Mouse (Mus musculus) testis, adult 2 months (tissue): ENCODE measurements at regions not wholly inside any gene's neighbourhood (a gene's known extent, or its start where the extent isn't known, plus 50 kb on each side); places are given as distances from the start of the nearest gene placed in this dataset.

ENCODE experiments used
- H3K27ac ChIP-seq: fragments of 200-500 bp; 2 replicates; pipeline ENCODE4 v1.5.1; 2012; ENCODE audit warnings: low read depth, low read length; ENCODE audit not compliant: control insufficient read depth, insufficient read depth
- H3K27me3 ChIP-seq: fragments of 200-500 bp; 2 replicates; pipeline ENCODE4 v1.6.1; 2012; ENCODE audit warnings: mild to moderate bottlenecking, low read length, moderate library complexity; ENCODE audit not compliant: control insufficient read depth, insufficient read depth
- H3K36me3 ChIP-seq: fragments of 200-500 bp; 2 replicates; pipeline ENCODE4 v1.6.1; 2012; ENCODE audit warnings: mild to moderate bottlenecking, low read length; ENCODE audit not compliant: control insufficient read depth, insufficient read depth
- H3K4me1 ChIP-seq: fragments of 200-500 bp; 2 replicates; pipeline ENCODE4 v1.6.1; 2012; ENCODE audit warnings: low read length; ENCODE audit not compliant: control insufficient read depth, insufficient read depth
- H3K4me3 ChIP-seq: fragments of 200-500 bp; 2 replicates; pipeline ENCODE4 v1.5.1; 2012; ENCODE audit warnings: low read depth, mild to moderate bottlenecking, low read length, moderate library complexity, mixed read lengths; ENCODE audit not compliant: control insufficient read depth
- CTCF ChIP-seq: fragments of 200-500 bp; IDR thresholded peaks from 2 replicates; pipeline ENCODE4 v1.5.1; 2012; ENCODE audit warnings: low read depth, mild to moderate bottlenecking, inconsistent platforms, low read length, moderate library complexity; ENCODE audit not compliant: control insufficient read depth, insufficient read depth, insufficient replicate concordance
- POLR2A ChIP-seq: fragments of 200-500 bp; IDR thresholded peaks from 2 replicates; pipeline ENCODE4 v1.6.1; 2012; ENCODE audit warnings: low read depth, mild to moderate bottlenecking, inconsistent platforms, low read length, moderate library complexity; ENCODE audit not compliant: control insufficient read depth

DNA sequence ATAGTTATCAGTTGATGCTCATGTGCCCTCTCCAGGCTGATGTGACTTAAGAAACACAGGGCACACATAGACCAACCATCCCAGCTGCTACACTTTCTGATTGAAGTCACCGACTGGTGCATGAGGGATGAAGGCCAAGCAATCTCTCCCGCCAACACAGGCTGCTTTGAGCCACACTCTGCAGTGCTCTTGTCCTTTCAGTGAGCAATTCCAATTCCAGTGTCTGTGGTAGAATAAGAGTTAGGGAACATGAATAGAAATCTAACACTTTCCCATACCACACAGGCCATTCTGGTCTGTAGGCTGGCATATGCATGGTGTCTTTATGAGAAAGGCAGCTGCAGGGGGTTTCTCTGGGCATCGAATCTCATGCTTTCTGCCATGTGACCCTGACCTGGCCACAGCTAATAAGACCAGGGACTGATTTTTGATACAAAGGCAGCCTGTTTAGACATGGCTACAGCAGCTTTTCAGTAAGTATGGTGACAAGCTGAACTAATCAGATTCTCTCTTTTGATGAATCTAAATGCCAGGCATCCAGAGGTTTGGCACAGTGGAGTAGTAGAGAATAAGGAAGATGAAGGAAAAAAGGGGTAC lies 190.5 kb upstream of the Xrcc4 start:
- no peak overlapping the region for H3K27ac ChIP-seq
- no peak overlapping the region for H3K4me3 ChIP-seq
- TF ChIP-seq POLR2A, result no peak
- TF ChIP-seq CTCF, result no peak
- H3K4me1 ChIP-seq, result no peaks in the 10 kb centered on the region
- H3K27me3 ChIP-seq, result no peaks in the 10 kb centered on the region
- H3K36me3 ChIP-seq, result no peaks in the 10 kb centered on the region

DNA sequence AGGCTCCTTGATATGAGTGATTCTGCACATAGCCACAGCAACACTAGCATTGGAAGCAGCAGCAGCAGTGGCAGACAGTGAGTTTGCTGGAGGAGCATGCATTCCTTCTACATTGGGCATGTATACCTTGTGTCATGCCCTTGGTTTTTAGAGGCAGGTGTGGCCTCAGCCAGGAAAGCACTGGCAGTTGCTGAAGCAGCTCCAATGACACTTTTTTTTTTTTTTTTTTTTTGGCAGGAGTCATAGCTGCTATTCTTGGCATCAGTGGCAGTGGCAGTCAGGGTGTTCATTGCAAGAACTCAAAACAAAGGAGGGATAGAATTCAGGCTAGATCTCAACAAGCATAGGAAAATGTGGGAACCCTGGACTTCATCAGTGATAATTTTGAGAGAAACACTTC lies 189.9 kb upstream of the Xrcc4 start:
- Histone ChIP-seq H3K4me1 (no peaks in the 10 kb centered on the region), H3K36me3 (no peaks in the 10 kb centered on the region), H3K27ac (no peak overlapping the region), H3K4me3 (no peak overlapping the region), H3K27me3 (no peaks in the 10 kb centered on the region)
- TF ChIP-seq CTCF (no peak), POLR2A (no peak)

DNA sequence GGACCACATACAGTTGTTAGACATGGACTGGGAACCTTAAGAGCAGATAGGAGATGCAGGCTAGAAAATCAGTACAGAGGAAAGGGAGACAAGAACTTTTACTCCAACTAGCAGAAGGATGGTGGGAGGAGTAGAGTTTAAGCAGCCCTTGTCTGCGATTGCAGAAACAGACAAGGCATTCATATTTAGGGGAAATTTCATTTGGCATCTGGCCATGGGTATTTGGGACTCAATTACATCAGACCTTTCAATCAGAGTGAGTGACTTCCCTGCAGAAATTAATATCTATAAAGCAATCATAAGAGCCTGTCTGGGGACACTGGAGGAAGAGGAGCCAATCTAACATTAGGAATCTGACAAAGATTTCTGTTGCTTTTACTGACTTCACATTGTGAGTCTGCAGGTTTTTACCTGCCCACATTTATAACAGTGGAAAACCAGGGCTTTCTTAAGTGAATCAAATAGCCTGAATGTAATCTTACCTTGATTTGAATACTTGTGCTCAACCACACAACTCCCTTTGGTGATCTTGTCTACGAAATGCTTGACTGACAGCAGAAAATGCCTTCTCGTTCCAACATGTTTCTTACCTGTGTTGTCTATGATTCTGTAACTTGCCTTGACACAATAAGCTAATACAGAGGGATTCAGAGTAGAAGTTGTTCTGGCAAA lies 169.8 kb upstream of the Xrcc4 start:
- H3K27ac ChIP-seq, result no peak overlapping the region
- TF ChIP-seq CTCF (no peak), POLR2A (no peak)
- H3K4me1 ChIP-seq, result no peaks in the 10 kb centered on the region
- H3K4me3 ChIP-seq, result no peak overlapping the region
- no peaks in the 10 kb centered on the region for H3K27me3 ChIP-seq
- H3K36me3 ChIP-seq, result no peaks in the 10 kb centered on the region

DNA sequence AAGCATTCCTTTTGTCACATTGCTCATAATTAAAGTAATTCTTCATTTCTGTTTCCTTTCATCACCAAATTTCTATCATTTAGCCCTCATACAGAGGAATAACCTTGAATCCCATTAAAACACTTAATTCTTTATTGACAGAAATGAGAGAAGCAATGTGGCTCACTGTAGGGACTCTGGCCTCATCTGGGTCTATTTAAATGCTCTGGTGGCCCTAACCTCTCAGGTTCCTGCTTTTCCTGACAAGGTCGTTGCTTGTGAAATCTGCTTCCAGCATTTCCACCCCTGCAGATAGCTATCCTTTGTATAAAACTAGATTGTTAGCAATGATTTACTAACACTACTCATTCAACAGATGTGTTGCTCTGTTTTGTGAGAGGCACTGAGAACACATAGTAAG lies 163.6 kb upstream of the Xrcc4 start:
- TF ChIP-seq CTCF (no peak), POLR2A (no peak)
- no peaks in the 10 kb centered on the region for H3K27me3 ChIP-seq
- H3K27ac ChIP-seq, result no peak overlapping the region

DNA sequence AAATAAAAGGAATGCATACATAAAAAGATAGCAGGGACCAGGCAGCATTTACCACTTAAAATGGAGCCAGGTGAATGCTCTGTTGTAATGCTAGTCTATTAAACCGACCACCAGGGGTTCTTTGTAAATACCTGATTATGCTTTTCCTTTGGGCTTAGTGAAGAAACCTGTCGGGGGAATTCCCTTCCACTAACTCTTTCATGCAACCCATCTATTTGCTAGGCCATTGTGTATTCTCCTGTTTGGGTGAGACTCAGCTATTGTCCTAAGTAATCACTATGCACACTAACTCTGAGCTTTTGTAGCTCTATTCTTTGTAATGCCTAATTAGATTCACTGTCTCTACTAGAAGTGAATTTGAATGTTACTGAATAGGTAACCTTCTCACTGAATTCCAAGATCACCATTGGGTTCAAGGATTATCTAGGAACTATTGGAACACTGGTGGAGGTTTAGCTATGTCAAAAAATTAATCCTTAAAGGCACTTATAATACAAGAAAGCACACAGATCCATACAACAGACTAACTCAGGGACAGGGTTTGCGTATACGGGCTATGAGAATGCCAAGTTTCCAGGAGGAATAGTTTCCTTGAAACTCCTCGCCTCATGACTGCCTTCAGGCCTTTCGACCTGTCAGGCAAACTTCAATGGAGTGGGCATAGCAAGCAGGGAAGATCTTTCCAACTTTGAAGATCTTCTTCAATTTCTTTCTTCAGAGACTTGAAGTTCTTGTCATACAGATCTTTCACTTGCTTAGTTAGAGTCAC lies 156.8 kb upstream of the Xrcc4 start:
- no peaks in the 10 kb centered on the region for H3K4me1 ChIP-seq
- no peaks in the 10 kb centered on the region for H3K36me3 ChIP-seq
- H3K4me3 ChIP-seq, result no peak overlapping the region
- H3K27me3 ChIP-seq, result no peaks in the 10 kb centered on the region
- no peak overlapping the region for H3K27ac ChIP-seq
- TF ChIP-seq POLR2A, result no peak
- no peak for TF ChIP-seq CTCF

More for the DNA sequence above, 163.6 kb upstream of the Xrcc4 start:
- Histone ChIP-seq H3K4me3 (no peak overlapping the region), H3K36me3 (no peaks in the 10 kb centered on the region), H3K4me1 (no peaks in the 10 kb centered on the region)

DNA sequence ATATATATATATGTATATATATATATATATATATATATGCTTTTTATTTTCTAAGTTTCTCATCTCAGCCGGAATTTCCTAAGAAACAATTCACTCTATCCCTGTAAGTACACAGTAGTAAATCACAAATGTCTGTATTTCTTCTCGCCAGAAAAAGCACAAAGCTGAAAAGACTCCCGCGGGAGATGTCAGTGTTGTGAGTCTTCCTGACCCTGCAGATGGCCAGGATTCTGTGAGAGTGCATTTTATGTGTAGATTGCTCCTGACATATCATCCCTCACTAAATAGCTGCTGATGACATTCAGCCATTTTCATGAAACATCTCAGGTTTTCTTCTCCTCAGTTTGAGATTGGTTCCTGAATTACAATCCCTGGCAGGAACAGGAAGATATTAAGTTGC lies 148.9 kb upstream of the Xrcc4 start:
- Histone ChIP-seq H3K27ac (no peak overlapping the region), H3K27me3 (no peaks in the 10 kb centered on the region), H3K36me3 (no peaks in the 10 kb centered on the region), H3K4me1 (no peaks in the 10 kb centered on the region), H3K4me3 (no peak overlapping the region)
- TF ChIP-seq CTCF (no peak), POLR2A (no peak)

DNA sequence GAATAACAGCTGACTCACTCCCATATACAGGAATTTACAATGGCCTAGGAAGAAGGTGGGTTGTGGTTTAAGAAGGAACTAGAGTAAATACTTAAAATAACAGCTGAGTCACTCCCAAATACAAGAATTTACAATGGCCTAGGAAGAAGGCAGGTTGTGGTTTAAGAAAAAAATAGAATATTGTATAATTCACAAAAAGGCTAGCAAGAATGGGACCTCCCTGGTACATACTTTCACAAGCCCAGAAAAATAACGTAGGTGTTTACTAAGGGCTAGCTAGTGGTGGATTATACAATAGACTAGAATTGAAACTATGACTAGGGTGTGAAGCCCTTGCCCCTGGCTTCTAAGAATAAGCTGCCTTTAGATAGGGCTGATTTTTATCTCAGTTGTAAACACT lies 144.6 kb upstream of the Xrcc4 start:
- TF ChIP-seq CTCF, result no peak
- TF ChIP-seq POLR2A, result no peak
- H3K4me3 ChIP-seq, result no peak overlapping the region
- H3K27ac ChIP-seq, result no peak overlapping the region
- no peaks in the 10 kb centered on the region for H3K36me3 ChIP-seq
- no peaks in the 10 kb centered on the region for H3K27me3 ChIP-seq
- no peaks in the 10 kb centered on the region for H3K4me1 ChIP-seq

DNA sequence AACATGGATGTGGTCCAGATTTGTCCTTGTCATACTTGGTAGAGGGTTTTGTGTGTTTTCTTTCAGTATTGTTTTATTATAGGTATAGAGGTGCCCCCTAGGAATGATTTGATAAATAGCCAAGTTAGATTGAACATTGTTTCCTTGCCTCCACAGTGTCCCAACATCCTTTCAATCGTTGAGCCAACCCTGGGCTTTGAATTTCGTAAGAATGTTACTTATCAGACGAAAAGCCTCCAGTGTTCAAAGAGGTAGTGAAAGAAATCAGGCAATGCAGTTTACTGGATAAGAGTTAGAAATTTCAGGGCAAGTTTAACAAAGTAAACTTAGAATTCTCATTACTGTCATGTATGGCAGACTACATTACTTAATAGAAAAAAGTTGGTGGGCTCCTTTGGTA lies 144.2 kb upstream of the Xrcc4 start:
- no peak overlapping the region for H3K4me3 ChIP-seq
- no peak overlapping the region for H3K27ac ChIP-seq
- TF ChIP-seq CTCF (no peak), POLR2A (no peak)
- no peaks in the 10 kb centered on the region for H3K4me1 ChIP-seq
- H3K27me3 ChIP-seq, result no peaks in the 10 kb centered on the region
- H3K36me3 ChIP-seq, result no peaks in the 10 kb centered on the region
